Comparison of ENCODE assay signal across 10 mouse cellular contexts in genomic region chr2:125670846-125671245, GRCm38 (mm10). TPM values are rescaled to one million over a fixed set of nuclear protein-coding genes. Genes with fewer than 3 reads are reported as not detected.
DNase-seq lines count a peak whose midpoint lies in the region; ATAC-seq and TF ChIP-seq lines count a peak whose summit lies in the region.
"Had no signal": no experiment of that assay in that cellular context is flagged by ENCODE, and none has a peak within 500 bp of the region (broad histone marks: within the 10 kb centered on the region; RNA-seq: fewer than 3 reads in every experiment).

No protein-coding gene starts in this region.

- H3K4me1 ChIP-seq in forebrain, postnatal 0 days (ENCODE audit: insufficient read depth): 0 out of 2 replicates have a peak, but pooled peaks cover 7% of the 10 kb centered on the region
- H3K4me1 ChIP-seq in forebrain, embryonic 12.5 days: peaks cover 11% of the 10 kb centered on the region
- H3K4me1 ChIP-seq in lung, postnatal 0 days (ENCODE audit: insufficient read depth, low read depth, low read length): no peaks in the 10 kb centered on the region

- H3K27me3 ChIP-seq in forebrain, postnatal 0 days (ENCODE audit: insufficient read depth, low read length): no peaks in the 10 kb centered on the region
- H3K27me3 ChIP-seq in forebrain, embryonic 12.5 days: no peaks in the 10 kb centered on the region
- no peaks in the 10 kb centered on the region for H3K27me3 ChIP-seq in lung, postnatal 0 days (replicated peaks; ENCODE audit: insufficient read depth, low read length)
- H3K27me3 ChIP-seq in Patski: no peaks in the 10 kb centered on the region
- H3K27me3 ChIP-seq: heart, embryonic 15.5 days had no signal

- POLR2A ChIA-PET in Patski (lab: Charles Lee): no interaction called here

- in situ Hi-C loops in Patski (cut with MboI; ENCODE audit: low pct_unique_long_range_greater_than_20kb): loop anchor here (25.0 kb wide), 1 partner anchor 766 kb away; no protein-coding TSS in a partner anchor

- no peak for TF ChIP-seq EP300 in lung, postnatal 0 days (IDR thresholded peaks at IDR 0.05)

- no peaks in the 10 kb centered on the region for H3K36me3 ChIP-seq in forebrain, postnatal 0 days (ENCODE audit: insufficient read depth)
- H3K36me3 ChIP-seq in forebrain, embryonic 12.5 days (replicated peaks): no peaks in the 10 kb centered on the region
- no peaks in the 10 kb centered on the region for H3K36me3 ChIP-seq in lung, postnatal 0 days (ENCODE audit: insufficient read depth, low read length)
- H3K36me3 ChIP-seq: heart, embryonic 15.5 days had no signal

- H3K4me2 ChIP-seq in forebrain, postnatal 0 days (ENCODE audit: low read depth): no peak overlapping the region
- no peak overlapping the region for H3K4me2 ChIP-seq in forebrain, embryonic 12.5 days
- no peak overlapping the region for H3K4me2 ChIP-seq in lung, postnatal 0 days (replicated peaks; ENCODE audit: low read depth, low read length)
- H3K4me2 ChIP-seq: heart, embryonic 15.5 days had no signal

- no peaks in the 10 kb centered on the region for H3K9me3 ChIP-seq in forebrain, postnatal 0 days (ENCODE audit: low read length)
- H3K9me3 ChIP-seq in forebrain, embryonic 12.5 days: no peaks in the 10 kb centered on the region
- no peaks in the 10 kb centered on the region for H3K9me3 ChIP-seq in lung, postnatal 0 days (ENCODE audit: low read length)
- H3K9me3 ChIP-seq: heart, embryonic 15.5 days had no signal

- H3K9ac ChIP-seq in forebrain, postnatal 0 days: no peak overlapping the region
- no peak overlapping the region for H3K9ac ChIP-seq in forebrain, embryonic 12.5 days
- no peak overlapping the region for H3K9ac ChIP-seq in lung, postnatal 0 days (replicated peaks; ENCODE audit: low read depth)
- H3K9ac ChIP-seq: heart, embryonic 15.5 days had no signal

- CTCF ChIA-PET in Patski (lab: Charles Lee): interaction anchor here (1.2 kb wide), 1 partner anchor 11 kb away, joined by 3 read pairs; no protein-coding TSS in a partner anchor

- DNase-seq in forebrain, postnatal 0 days: no peak
- DNase-seq in lung, postnatal 0 days (ENCODE audit: low spot score): no peak
- DNase-seq in lung, postnatal 25 days (ENCODE audit: low spot score): no peak
- no peak for DNase-seq in Patski (ENCODE audit: low read depth, low spot score)
- no peak for DNase-seq in left cerebral cortex, adult 11 months (ENCODE audit: low spot score)
- no peak for DNase-seq in spleen, adult 12 weeks (ENCODE audit: low spot score)
- DNase-seq: kidney, adult 8-10 months had no signal

- 50% methylated on average over 1 of the region's 1 CpGs for WGBS in forebrain, postnatal 0 days
- 50% methylated on average over 1 of the region's 1 CpGs for WGBS in forebrain, embryonic 12.5 days
- WGBS in lung, postnatal 0 days: 45% methylated on average over 1 of the region's 1 CpGs

- no peak overlapping the region for H3K4me3 ChIP-seq in forebrain, postnatal 0 days (ENCODE audit: low read depth, low read length)
- H3K4me3 ChIP-seq in forebrain, embryonic 12.5 days (replicated peaks): no peak overlapping the region
- H3K4me3 ChIP-seq in lung, postnatal 0 days (ENCODE audit: low read depth, low read length): no peak overlapping the region
- H3K4me3 ChIP-seq: heart, embryonic 15.5 days had no signal

- ATAC-seq in forebrain, postnatal 0 days: no peak
- ATAC-seq in forebrain, embryonic 12.5 days (ENCODE audit: low FRiP score): no peak
- ATAC-seq in lung, postnatal 0 days: no peak
- ATAC-seq in Patski: no peak
- ATAC-seq in neutrophil, adult 5-6 weeks (ENCODE audit: extremely low read depth, insufficient number of reproducible peaks, low FRiP score, poor library complexity, severe bottlenecking): peak; percentile 52; the same call in 1 of the 2 replicates

- H3K27ac ChIP-seq in forebrain, postnatal 0 days (ENCODE audit: low read depth, low read length): no peak overlapping the region
- no peak overlapping the region for H3K27ac ChIP-seq in forebrain, embryonic 12.5 days
- no peak overlapping the region for H3K27ac ChIP-seq in lung, postnatal 0 days (ENCODE audit: low read length)
- H3K27ac ChIP-seq: heart, embryonic 15.5 days had no signal

- peak; percentile 39; the same call in 1 of the 2 replicates for TF ChIP-seq CTCF in forebrain, postnatal 0 days (IDR thresholded peaks at IDR 0.05; ENCODE audit: low read depth)
- TF ChIP-seq CTCF in lung, postnatal 0 days (IDR thresholded peaks at IDR 0.05): peak; percentile 55
- peak; percentile 50 for TF ChIP-seq CTCF in Patski (IDR thresholded peaks at IDR 0.05)

RNA-seq across cellular contexts. Expression of gene Eid1, which starts 2.0 kb away (rescaled TPM):
- total RNA-seq in forebrain, postnatal 0 days (2014; rRNA removed): 575 and 636 TPM in 2 replicates
- 454 and 459 TPM in 2 replicates for polyA plus RNA-seq in forebrain, postnatal 0 days (2015; fragmentation: Nextera tagmentation; extraction: Ambion mirVana)
- 297 and 310 TPM in 2 replicates for polyA plus RNA-seq in forebrain, embryonic 12.5 days (2016; fragmentation: Nextera tagmentation; extraction: Ambion mirVana)
- 91.4 and 104 TPM in 2 replicates for polyA plus RNA-seq in lung, postnatal 0 days (2015; fragmentation: Nextera tagmentation; extraction: Ambion mirVana)
- polyA plus RNA-seq in Patski (2021): 91.7 TPM
- total RNA-seq in neutrophil, adult 5-6 weeks (2017): 66.5 and 74.0 TPM in 2 replicates

RNA-seq across cellular contexts. Expression of gene Cep152, which starts 45.9 kb away (rescaled TPM):
- total RNA-seq in forebrain, postnatal 0 days (2014; rRNA removed): 2.2 and 2.4 TPM in 2 replicates
- polyA plus RNA-seq in forebrain, postnatal 0 days (2015; fragmentation: Nextera tagmentation; extraction: Ambion mirVana): 0.92 and 1.4 TPM in 2 replicates
- 11.4 and 12.2 TPM in 2 replicates for polyA plus RNA-seq in forebrain, embryonic 12.5 days (2016; fragmentation: Nextera tagmentation; extraction: Ambion mirVana)
- 1.3 and 1.8 TPM in 2 replicates for polyA plus RNA-seq in lung, postnatal 0 days (2015; fragmentation: Nextera tagmentation; extraction: Ambion mirVana)
- polyA plus RNA-seq in Patski (2021): 5.1 TPM
- total RNA-seq in neutrophil, adult 5-6 weeks (2017): 15.9 and 16.0 TPM in 2 replicates

RNA-seq across cellular contexts. Expression of gene Shc4, which starts 53.1 kb away (rescaled TPM):
- 4.3 and 6.8 TPM in 2 replicates for total RNA-seq in forebrain, postnatal 0 days (2014; rRNA removed)
- 0.79 and 2.5 TPM in 2 replicates for polyA plus RNA-seq in forebrain, postnatal 0 days (2015; fragmentation: Nextera tagmentation; extraction: Ambion mirVana)
- polyA plus RNA-seq in forebrain, embryonic 12.5 days (2016; fragmentation: Nextera tagmentation; extraction: Ambion mirVana): 1.5 TPM in 2 replicates
- 0.72 and 0.74 TPM in 2 replicates for polyA plus RNA-seq in lung, postnatal 0 days (2015; fragmentation: Nextera tagmentation; extraction: Ambion mirVana)
- 0.87 TPM for polyA plus RNA-seq in Patski (2021)
- total RNA-seq in neutrophil, adult 5-6 weeks (2017): 0.25 and 0.35 TPM in 2 replicates
